Mouse (Mus musculus): ENCODE results near the gene Atp6v0a1. TPM values are rescaled to one million over a fixed set of nuclear protein-coding genes. Genes with fewer than 3 reads are reported as not detected.
"Not testable (repeated sequence)": the region's sequence is repeated elsewhere in the genome, so short reads cannot be mapped to it uniquely, and the experiment has no call there.

The Atp6v0a1 gene
- total RNA-seq, 2 experiments from 2014 or later = 112 to 115 TPM

DNA sequence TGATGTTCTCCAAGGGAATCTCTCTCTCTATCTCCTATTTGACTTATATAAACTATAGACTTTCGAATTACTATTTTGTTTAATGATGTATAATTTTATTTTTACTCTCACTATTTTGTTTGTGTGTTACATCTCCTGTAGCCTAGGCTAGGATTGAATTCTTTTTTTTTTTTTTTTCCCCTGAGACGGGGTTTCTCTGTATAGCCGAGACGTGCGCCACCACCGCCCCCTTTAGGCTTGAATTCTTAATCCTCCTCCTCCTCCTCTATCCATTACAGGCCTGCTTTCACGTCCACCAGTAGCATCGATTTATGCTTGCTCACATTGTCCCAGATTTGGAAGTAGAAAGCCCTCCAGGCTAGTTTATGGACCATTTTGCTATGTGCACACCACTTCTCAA, 27.2 kb upstream of the Atp6v0a1 start:
- DNase-seq = no peak

GRCm38 (mm10) chr11:100983125-100983777, 26.0 kb upstream of the Atp6v0a1 start:
- DNase-seq = peak; percentile 92

DNA sequence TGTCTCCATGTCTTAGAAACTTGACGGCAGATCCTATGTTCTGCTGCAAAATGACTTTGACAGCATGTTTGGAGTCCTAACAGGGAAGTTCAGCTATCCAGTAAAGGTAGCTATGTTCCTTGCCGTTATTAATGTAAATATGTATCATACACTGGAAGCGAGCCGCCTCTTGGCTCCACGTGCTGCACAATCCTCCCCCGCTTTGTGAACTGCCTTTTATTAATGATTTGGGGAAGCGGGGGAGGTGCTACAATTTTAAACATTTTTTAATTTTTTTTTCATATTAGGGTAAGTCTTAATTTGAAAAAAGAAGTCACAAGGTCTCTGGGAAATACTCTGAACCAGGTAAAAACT, 25.5 kb upstream of the Atp6v0a1 start:
- no peak for DNase-seq

DNA sequence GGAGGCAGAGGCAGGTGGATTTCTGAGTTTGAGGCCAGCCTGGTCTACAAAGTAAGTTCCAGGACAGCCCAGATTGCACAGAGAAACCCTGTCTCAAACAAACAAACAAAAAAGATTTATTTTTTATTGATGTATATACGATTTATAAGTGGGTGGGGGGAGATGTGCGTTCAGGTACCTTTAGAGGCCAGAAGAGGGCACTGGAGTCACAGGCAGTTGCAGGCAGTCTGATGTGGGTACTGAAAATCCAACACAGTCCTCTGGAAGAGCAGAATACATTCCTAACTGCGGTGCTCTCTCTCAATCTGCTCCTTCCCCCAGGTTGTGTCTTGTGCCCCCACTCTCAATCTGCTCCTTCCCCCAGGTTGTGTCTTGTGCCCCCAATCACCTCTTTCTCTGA, 23.6 kb upstream of the Atp6v0a1 start:
- DNase-seq = no peak

DNA sequence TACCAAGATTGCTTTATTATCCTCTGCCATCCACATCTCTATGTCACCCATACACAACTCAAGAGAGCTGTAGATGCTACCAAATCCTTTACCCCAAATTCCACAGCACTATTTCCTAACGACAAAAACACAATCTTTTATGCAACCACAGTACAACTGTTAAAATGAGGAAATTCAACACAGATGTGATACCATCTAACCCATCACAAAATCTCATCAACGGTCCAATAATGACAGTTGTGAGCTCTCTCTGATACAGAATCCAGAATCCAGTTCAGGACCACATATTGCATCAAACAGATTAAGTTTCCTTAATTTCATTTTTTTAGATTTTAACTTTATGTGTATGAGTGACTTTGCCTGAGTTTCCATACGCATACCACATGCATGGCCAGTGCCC, 20.6 kb upstream of the Atp6v0a1 start:
- no peak for DNase-seq

DNA sequence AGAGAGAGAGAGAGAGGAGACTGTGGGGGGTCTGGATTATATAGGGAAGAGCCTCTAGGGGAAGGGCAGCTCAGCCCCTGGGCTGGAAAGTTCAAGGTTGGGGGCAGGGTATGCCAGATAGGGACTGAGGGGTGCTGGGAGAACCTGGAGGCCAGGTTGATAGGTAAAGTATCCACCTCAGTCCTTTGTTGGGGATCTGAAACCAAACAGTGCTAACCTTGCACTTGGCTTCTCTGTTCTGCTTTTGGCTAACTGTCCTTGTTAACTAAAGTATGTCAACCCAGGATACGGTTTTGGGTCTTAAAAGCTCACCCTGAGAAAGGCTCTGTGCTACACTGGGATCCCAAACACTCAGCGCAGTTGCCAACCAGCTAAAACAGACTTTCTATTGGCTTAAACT, 19.6 kb upstream of the Atp6v0a1 start:
- no peak for DNase-seq

- DNase-seq = no peak
Measured at GRCm38 (mm10) chr11:100991027-100991534, 18.2 kb upstream of the Atp6v0a1 start.

DNA sequence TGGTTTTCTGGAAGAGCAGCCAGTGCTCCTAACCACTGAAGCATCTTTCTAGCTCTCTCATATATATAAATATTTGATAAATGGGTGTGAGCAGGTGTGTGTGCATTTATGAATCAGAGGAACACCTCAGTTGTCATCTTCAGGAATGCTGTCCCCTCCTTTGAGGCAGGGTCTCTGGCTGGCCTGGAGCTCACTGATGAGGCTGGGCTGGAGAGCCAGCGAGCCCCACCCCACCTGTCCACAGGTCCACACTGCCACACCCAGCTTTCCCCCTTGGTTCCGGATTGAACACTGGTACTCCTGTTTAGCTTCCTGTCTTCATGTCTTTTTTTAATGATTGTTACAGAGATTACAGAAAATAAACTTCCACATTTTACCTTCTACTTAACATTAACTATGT, 15.8 kb upstream of the Atp6v0a1 start:
- no peak for DNase-seq

DNA sequence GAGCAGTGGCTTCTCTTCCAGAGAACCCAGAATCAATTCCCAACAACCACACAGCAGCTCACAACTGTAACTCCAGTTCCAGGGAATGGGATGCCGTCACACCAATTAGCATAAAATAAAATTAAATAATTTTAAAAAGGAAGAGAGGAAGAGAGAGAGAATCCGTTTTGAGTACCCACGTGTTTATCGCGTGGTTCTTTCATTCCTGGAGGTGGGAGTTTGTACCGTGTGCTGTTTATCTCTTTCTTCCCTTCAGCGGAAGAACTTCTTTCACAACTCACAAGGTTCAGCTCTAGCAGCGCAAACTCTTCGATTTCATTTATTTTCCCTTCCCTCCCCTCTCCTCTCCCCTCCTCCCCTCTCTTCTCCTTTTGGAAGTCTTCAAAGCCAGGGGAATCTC, 15.0 kb upstream of the Atp6v0a1 start:
- DNase-seq = no peak

DNA sequence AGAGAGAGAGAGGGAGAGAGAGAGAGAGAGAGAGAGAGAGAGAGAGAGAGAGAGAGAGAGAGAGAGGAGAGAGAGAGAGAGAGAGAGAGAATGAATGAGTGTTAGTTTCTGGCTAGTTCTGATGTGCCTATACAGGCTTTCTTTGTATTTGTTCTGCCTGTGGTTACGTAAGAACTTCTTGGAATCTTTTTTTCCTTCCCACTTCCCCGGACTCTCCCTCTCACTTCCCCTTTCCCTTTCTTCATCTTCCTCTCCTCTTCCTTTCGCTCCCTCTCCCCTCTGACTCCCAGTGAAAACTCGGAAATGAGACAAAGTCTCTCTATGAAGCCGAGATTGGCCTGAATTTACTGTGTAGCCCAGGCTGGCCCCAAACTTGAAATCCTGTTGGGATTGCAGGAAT, 14.6 kb upstream of the Atp6v0a1 start:
- no peak for DNase-seq

- no peak for DNase-seq
Measured at GRCm38 (mm10) chr11:100996501-100996900, 12.8 kb upstream of the Atp6v0a1 start.

DNA sequence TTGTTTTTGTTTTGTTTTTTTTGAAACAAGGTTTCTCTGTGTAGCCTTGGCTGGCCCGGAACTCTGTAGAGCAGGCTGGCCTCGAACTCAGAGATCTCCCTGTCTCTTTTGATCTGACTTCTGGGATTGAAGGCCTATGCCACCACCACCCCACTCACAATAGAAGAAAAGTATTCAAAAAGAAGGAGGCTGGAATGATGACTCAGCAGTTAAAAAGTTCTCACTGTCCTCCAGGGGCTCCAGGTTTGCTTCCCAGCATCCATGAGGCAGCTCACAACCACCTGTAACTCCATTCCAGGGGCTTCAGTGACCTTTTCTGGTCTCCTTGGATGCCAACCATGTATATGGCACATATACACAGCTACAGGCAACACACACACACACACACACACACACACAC, 10.4 kb upstream of the Atp6v0a1 start:
- no peak for DNase-seq

DNA sequence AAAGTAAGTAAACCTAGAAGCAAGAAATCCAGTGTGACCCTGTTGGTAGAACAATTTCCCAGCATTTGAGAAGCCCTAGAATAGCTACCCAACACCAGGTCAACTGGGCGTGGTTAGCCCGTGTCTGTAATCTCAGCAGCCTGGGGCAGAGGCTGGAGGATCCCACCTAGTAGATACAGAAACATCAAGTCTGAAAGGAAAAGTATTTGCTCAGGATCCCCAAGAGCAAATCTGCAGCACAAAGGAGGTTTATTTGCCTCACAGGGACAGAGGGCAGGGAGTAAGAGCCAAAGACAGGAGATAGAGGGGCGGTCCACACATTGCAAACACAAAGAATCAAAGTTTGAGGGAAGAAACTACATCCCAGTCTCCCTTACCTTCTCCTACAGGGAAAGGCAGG, 10.0 kb upstream of the Atp6v0a1 start:
- no peak for DNase-seq

GRCm38 (mm10) chr11:101001875-101002552, 7.2 kb upstream of the Atp6v0a1 start:
- not testable (repeated sequence) for DNase-seq

DNA sequence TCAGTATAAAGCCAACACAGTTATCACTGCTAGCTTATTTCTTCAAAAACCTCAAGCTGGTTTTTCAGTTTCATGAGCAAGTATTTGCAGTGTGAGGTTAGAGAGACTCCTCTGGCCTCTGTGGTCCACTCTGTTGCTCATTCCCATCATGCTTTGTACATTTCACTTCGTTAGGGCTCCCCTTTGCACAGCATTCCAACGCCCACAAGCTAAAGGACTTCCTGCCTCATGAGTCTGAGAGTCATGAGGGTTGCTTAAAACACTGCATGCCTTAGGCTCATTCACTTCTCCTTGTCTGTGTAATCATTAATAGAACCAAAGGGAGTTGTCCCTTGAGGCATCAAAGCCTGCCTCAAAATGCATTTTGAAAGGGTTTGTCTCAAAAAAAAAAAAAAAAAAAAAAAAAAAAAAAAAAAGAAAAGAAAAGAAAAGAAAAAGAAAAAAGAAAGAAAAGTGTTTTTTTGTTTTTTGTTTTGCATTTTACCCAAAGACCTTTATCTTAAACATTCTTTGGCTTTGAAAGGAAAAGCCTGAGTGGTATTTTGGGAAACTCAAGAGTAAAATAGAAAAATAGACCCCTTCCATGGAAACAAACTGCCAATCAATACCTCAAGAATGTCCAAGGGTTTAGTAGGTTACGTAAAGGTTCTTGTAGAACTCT, 6.1 kb upstream of the Atp6v0a1 start:
- DNase-seq = no peak

DNA sequence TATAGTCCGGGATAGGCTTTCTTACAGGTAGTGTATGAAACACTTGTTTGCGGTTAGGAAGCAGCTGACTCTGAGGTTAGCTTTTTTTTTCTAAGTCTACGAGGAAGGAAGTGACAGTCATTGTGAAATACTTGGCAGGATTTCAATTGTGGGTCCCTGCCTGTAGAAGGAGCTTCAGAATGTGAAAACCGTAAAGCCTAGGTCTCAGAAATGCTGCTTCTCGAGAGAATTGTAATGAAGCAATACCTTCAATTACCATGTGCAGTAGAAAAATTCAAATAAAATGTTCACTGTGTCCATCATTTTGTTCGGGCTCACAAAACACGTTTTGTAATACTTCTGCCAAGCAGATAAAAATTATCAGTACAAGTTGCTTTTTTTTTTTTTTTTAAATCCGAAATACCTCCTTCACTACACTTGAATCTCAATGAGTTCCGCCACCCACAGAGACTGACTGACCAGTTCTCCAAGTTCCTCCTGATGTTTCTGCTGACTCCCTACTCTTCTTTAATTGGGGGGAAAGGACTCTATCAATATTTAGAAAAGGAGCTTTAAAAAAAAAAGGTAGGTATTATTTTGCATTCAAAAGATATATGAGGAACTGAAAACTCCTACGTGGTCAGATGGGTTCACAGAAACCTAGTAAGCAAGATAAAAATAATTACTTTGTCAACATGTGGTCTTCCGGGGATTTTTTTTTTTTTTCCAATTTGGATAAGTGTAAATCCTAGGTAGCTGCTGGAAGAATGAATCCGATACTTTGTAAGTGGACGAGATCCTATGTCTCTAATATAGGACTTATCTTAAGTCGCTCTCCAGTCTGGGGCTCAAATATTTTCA, 826 bp upstream of the Atp6v0a1 start:
- DNase-seq = no peak

GRCm38 (mm10) chr11:101009888-101010784, 884 bp downstream of the Atp6v0a1 start:
- no peak for DNase-seq

- DNase-seq = no peak
Measured at GRCm38 (mm10) chr11:101011641-101012040, 2.4 kb downstream of the Atp6v0a1 start.

DNA sequence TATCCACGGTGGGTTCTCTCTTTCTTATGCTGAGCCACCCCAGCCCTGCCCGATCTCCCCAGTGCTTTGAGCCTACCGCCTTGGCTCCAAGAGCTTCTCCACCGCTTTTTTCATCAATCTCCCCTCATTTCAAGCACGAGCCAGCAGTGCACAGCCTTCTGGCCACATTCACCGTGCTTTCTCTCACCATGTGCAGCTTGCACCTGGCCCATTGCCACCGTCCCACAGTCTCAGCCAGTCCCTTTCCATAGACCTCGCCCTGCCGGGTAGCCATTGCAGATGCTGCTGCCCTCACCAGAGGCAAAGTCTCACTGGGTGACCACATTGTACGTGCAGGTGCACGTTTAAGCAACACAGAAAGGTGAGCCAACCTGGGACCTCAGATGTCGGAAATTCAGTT, 14.1 kb downstream of the Atp6v0a1 start:
- DNase-seq = peak; percentile 41

- DNase-seq = no peak
Measured at GRCm38 (mm10) chr11:101024001-101024400, 14.7 kb downstream of the Atp6v0a1 start.

- no peak for DNase-seq
Measured at GRCm38 (mm10) chr11:101027121-101027520, 17.9 kb downstream of the Atp6v0a1 start.

- DNase-seq = no peak
Measured at GRCm38 (mm10) chr11:101029320-101029719, 20.1 kb downstream of the Atp6v0a1 start.
